Mouse (Mus musculus): Measurements from ENCODE around the gene Ddx58. TPM values are rescaled to one million over a fixed set of nuclear protein-coding genes. Genes with fewer than 3 reads are reported as not detected.
A peak's percentile ranks its signal among the peaks of the same experiment; 100 is the strongest.

Gene Ddx58
- polyA plus RNA-seq (2016; fragmentation: Nextera tagmentation; extraction: Ambion mirVana) = 3.4 and 5.7 TPM in 2 replicates

DNA sequence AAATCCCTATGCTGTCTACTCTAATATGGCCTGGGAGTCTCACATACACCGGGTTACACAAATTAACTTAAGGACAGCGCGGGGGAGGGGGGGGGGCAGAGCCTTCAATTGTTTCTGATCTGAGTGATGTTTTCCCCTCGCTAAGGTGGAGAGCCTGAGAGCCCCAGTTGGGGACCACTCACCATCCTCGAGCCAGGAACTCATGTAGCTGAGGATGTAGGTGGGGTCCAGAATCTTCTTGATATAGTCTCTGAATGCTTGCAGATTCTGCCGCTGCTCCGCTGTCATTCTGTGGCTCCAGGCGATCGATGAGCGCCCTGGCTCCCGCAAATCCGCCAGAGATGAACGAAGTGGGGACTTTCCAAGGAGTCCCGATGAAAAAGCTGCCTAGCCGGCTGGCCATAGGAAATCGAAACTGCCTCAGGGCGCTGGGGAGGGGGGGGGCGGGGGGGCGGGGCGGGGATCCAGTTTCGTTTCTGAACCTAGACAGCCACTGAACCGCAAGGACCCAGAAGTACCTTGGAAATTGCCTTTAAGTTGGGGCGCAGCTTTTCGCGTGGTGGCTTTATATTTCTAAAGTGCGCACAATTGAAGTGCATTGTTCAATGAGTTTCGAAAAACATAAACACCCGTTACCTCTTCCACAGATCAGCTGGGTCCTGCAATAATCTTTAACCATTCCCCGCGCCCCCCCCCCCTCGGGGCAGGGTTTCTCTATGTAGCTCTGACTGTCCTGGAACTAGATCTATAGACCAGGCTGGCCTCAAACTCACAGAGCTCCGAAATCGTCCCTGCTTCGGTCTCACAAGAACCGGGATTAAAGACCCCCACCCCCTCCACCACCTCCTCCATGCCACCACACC, at the start of gene Ddx58:
Ddx58 (minus strand) TSS at position 420 of the 863 bp plus-strand sequence.
- Histone ChIP-seq H3K27ac (replicated peaks) (no peak within 1 kb of the TSS), H3K27me3 (no peaks in the 10 kb centered on the region), H3K4me2 (replicated peaks) (peak within 1 kb of the TSS; percentile 81), H3K36me3 (no peaks in the 10 kb centered on the region), H3K4me3 (peak within 1 kb of the TSS; percentile 47), H3K9me3 (no peaks in the 10 kb centered on the region), H3K9ac (replicated peaks) (peak within 1 kb of the TSS; percentile 66), H3K4me1 (peaks cover 13% of the 10 kb centered on the region)
- WGBS = 5% methylated on average over 35 of the region's 35 CpGs
- ATAC-seq (ENCODE audit: low FRiP score, low read depth) = peak; percentile 62

DNA sequence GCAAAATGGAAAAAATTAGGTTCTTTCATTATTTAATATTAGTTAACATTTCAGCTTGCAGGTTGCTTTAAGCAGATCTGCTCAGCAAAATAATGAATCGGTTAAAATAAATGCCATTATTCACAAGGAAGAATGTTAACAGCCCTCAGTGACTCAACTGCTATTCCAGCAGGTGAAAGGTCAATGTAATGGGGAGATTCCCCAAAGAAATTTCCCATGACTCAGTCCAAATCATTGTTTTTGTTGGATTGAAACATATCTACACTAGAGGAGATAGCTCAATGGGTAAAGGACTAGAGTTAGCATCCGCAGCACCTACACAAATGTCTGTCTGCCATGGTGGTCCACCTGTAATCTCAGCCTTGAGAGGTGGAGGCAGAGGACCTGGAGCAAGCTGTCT, 49.4 kb upstream of the Ddx58 start:
- Histone ChIP-seq H3K27ac (replicated peaks) (no peak overlapping the region), H3K27me3 (no peaks in the 10 kb centered on the region), H3K9me3 (peaks cover 2% of the 10 kb centered on the region; the same call in 1 of the 2 replicates), H3K4me3 (no peak overlapping the region), H3K36me3 (no peaks in the 10 kb centered on the region), H3K4me2 (replicated peaks) (no peak overlapping the region), H3K4me1 (no peaks in the 10 kb centered on the region), H3K9ac (replicated peaks) (no peak overlapping the region)
- 90% methylated on average over 2 of the region's 2 CpGs for WGBS
- ATAC-seq (ENCODE audit: low FRiP score, low read depth) = no peak

DNA sequence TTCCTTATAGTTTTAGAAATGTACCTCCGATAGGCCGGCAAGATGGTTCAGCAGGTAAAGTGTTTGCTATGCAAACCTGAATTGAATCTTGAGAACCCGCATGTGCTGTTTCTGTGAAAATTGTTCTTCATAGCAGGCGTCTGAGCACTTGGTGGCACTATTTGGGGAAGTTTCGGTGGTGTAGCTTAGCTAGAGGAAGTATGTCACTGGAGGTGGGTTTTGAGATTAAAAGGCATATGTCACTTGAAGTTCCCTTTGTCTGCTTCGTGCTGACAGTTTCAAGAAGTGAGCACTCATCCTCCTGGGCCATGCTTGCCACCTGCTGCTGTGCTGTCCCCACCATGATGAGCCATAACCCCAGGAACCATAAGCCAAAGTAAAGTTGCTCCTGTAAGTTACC, 47.8 kb upstream of the Ddx58 start:
- no peaks in the 10 kb centered on the region for H3K27me3 ChIP-seq
- no peaks in the 10 kb centered on the region for H3K9me3 ChIP-seq
- WGBS = 76% methylated on average over 6 of the region's 6 CpGs
- ATAC-seq (ENCODE audit: low FRiP score, low read depth) = no peak
- H3K4me2 ChIP-seq (replicated peaks) = no peak overlapping the region
- H3K27ac ChIP-seq (replicated peaks) = no peak overlapping the region
- H3K4me3 ChIP-seq = no peak overlapping the region
- no peaks in the 10 kb centered on the region for H3K36me3 ChIP-seq
- H3K9ac ChIP-seq (replicated peaks) = no peak overlapping the region
- no peaks in the 10 kb centered on the region for H3K4me1 ChIP-seq

DNA sequence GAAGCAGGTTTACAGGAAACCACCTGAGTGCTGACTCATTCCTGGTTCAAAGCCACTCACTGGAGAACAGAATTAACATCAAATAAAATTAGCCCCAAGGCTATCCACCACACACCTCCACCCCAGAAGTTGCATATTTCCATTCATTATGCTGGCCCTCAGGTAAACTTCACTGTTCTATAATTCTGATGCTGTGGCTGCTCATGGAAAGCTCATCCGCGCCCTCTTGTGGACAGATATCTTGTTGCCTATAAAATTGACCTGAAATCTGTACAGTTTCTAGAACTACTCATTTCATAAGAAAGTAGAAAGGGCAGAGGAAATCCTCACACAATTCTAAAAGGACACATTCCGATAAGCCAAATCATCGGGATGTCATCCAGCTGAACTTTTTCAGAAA, 46.0 kb upstream of the Ddx58 start:
- ATAC-seq (ENCODE audit: low FRiP score, low read depth) = no peak
- Histone ChIP-seq H3K9ac (replicated peaks) (no peak overlapping the region), H3K9me3 (no peaks in the 10 kb centered on the region), H3K4me3 (no peak overlapping the region), H3K4me1 (no peaks in the 10 kb centered on the region), H3K27me3 (no peaks in the 10 kb centered on the region), H3K36me3 (no peaks in the 10 kb centered on the region), H3K4me2 (replicated peaks) (no peak overlapping the region), H3K27ac (replicated peaks) (no peak overlapping the region)
- WGBS = 13% methylated on average over 4 of the region's 4 CpGs

DNA sequence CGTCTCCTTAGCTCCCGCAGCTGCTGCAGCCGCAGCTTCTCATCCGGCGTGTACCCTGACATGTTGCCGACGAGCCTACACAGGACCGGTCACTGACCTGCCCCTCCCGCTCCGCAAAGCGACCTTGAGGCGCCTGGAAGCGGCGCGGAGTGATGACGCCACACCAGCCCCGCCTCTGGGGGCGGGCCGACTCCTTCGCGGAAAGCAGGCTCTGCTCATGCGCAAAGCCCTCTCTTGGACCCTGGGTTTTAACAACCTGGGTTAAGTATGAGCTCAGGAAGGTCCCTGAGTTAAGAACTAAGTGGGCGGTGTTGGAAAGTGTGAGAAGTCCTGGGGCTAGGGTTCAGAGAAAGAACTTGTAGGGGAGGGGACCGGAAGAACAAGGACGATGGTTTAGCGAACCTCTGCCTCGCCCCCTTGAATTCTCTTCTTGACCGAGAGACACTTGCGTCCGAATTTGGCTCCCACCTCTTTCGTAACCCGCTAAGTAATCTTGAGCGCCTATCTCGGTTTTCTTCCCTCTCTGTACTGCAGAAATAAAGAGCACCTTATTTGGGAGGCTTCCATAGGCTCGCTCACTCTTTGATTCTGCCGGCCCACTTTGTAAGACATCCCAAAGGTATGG, 39.8 kb upstream of the Ddx58 start, which contains the start of gene Ndufb6:
Ndufb6 (minus strand) TSS at position 146 of the 625 bp plus-strand sequence.
- peak within 1 kb of the TSS; percentile 88 for H3K4me2 ChIP-seq (replicated peaks)
- no peaks in the 10 kb centered on the region for H3K9me3 ChIP-seq
- peak; percentile 97 for ATAC-seq (ENCODE audit: low FRiP score, low read depth)
- peak within 1 kb of the TSS; percentile 76 for H3K4me3 ChIP-seq
- H3K4me1 ChIP-seq = peaks cover 13% of the 10 kb centered on the region
- peaks cover 12% of the 10 kb centered on the region; the same call in 1 of the 2 replicates for H3K36me3 ChIP-seq
- H3K27ac ChIP-seq (replicated peaks) = 0 out of 2 replicates have a peak within 1 kb of the TSS, but pooled peaks have one; percentile 20
- H3K27me3 ChIP-seq = no peaks in the 10 kb centered on the region
- H3K9ac ChIP-seq (replicated peaks) = peak within 1 kb of the TSS; percentile 79
- under 1% methylated on average over 36 of the region's 36 CpGs for WGBS

DNA sequence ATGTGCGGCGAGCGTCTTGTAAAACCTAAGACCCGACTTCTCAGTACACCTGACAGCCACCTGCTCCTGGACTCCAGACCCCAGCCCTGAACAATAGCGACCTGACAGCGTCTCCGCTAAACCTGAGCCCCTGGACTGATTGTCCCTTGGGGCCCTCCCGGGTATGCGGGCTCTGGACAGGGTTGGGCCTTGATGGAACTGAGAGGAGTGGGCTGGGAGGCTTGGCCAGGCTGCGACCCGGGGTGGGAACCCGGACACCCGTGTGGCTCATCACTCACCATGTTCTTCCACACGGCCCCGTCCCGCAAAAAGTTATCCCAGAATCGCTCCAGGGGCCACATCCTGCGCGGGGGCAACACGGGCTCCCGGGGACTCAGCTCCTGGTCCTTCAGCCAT, 39.2 kb upstream of the Ddx58 start:
- H3K9me3 ChIP-seq = no peaks in the 10 kb centered on the region
- peak overlapping the region; percentile 79 for H3K9ac ChIP-seq (replicated peaks)
- no peaks in the 10 kb centered on the region for H3K27me3 ChIP-seq
- WGBS = under 1% methylated on average over 21 of the region's 21 CpGs
- peak; percentile 81 for ATAC-seq (ENCODE audit: low FRiP score, low read depth)
- no peak overlapping the region for H3K27ac ChIP-seq (replicated peaks)
- peak overlapping the region; percentile 88 for H3K4me2 ChIP-seq (replicated peaks)
- peaks cover 13% of the 10 kb centered on the region for H3K4me1 ChIP-seq
- peak overlapping the region; percentile 76 for H3K4me3 ChIP-seq
- peaks cover 12% of the 10 kb centered on the region; the same call in 1 of the 2 replicates for H3K36me3 ChIP-seq

DNA sequence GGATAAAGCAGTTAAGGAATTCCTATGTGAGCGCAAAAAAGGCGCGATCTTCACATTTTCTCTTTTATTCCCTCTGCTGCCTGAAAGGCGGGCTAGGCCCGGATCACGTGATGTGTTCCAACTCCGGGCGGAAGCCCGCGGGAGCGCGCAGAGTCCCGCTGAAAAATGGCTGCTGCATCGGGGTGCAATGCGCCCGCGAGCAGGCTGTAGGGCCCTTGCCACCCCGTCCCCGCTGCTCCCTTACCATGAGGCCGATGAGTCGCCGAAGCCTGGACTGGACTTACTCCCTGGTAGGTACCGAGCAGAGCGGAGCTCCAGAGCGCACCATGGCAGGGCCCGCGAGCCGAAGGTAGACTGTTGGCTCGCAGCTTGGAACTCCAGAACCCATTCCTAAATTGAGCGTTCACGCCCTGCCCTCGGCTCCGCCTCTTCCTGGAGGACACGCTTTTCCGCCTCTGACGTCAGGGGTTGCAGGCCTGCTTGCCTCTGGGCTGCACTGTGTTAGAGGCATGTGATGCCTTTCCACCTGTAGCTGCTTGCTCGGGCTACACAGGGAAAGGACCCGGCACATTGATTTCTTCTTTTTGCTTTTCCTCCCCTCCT, 29.9 kb upstream of the Ddx58 start, which contains the start of the genes Smim27 and Topors:
Smim27 (plus strand) TSS at position 150 of the 603 bp plus-strand sequence.
Topors (minus strand) TSS at position 421 of the 603 bp plus-strand sequence.
- peaks cover 19% of the 10 kb centered on the region for H3K4me1 ChIP-seq
- no peaks in the 10 kb centered on the region for H3K9me3 ChIP-seq
- under 1% methylated on average over 38 of the region's 38 CpGs for WGBS
- H3K4me3 ChIP-seq = peak within 1 kb of the TSS; percentile 78
- H3K4me2 ChIP-seq (replicated peaks) = peak within 1 kb of the TSS; percentile 78
- peak within 1 kb of the TSS; percentile 94 for H3K27ac ChIP-seq (replicated peaks)
- H3K36me3 ChIP-seq = peaks cover 31% of the 10 kb centered on the region; the same call in 1 of the 2 replicates
- no peaks in the 10 kb centered on the region for H3K27me3 ChIP-seq
- H3K9ac ChIP-seq (replicated peaks) = peak within 1 kb of the TSS; percentile 77
- ATAC-seq (ENCODE audit: low FRiP score, low read depth) = peak; percentile 95

DNA sequence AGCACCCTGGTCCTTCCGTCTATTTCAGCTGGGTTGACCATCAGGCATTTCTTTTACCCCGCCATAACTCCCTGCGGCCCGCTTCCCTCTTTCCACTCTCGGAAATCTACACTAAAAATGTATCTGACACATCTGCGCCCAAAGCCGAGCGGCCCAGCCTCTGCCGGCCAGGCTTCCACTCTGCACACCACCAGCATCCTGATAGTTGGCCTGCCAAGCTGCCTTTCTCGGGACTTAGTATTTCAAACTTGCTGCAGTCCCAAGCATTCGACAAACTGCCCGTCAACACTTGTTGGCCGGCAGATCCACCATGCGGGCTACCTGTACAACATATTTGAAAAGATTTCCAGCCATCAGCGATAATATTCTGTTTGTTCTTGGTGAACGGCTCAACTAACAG, 29.2 kb upstream of the Ddx58 start:
- Histone ChIP-seq H3K9me3 (no peaks in the 10 kb centered on the region), H3K27me3 (no peaks in the 10 kb centered on the region), H3K27ac (replicated peaks) (peak overlapping the region; percentile 94), H3K4me1 (peaks cover 19% of the 10 kb centered on the region), H3K36me3 (peaks cover 31% of the 10 kb centered on the region; the same call in 1 of the 2 replicates), H3K9ac (replicated peaks) (peak overlapping the region; percentile 77), H3K4me3 (peak overlapping the region; percentile 78), H3K4me2 (replicated peaks) (peak overlapping the region; percentile 78)
- WGBS = under 1% methylated on average over 16 of the region's 16 CpGs
- ATAC-seq (ENCODE audit: low FRiP score, low read depth) = no peak

DNA sequence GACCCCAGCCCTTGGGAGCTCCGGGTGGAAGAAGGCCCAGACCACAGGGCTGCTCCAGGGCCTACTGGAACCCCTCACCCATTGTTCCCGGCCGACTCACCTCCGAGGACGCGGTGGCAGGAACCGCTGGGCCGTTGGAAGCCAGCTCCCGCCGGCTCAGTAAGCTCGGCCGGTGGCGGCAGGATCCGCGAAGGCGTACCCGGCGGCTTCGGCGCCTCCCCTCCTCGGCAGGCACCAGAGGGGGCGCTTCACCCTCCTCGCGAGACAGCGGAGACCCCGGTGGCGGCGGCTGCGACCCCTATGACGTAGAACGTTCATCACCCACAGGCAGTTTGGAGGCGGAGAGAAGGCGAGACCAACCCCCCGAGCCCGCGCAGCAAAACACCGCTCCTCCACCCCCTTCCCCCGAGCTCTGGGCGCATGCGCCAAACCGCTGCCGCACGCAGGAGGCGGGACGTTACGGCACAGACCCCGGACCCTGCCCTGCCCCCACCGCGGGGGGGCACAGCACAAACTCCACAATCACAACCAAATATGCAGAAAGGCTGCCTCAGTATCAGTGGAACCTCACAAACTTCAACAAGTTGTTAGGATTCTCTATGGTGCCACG, 28.7 kb upstream of the Ddx58 start:
- Histone ChIP-seq H3K4me2 (replicated peaks) (peak overlapping the region; percentile 78), H3K4me1 (peaks cover 19% of the 10 kb centered on the region), H3K4me3 (peak overlapping the region; percentile 78), H3K9ac (replicated peaks) (peak overlapping the region; percentile 77), H3K27ac (replicated peaks) (peak overlapping the region; percentile 94), H3K27me3 (no peaks in the 10 kb centered on the region), H3K36me3 (peaks cover 30% of the 10 kb centered on the region; the same call in 1 of the 2 replicates), H3K9me3 (no peaks in the 10 kb centered on the region)
- under 1% methylated on average over 43 of the region's 50 CpGs for WGBS
- peak; percentile 84 for ATAC-seq (ENCODE audit: low FRiP score, low read depth)

DNA sequence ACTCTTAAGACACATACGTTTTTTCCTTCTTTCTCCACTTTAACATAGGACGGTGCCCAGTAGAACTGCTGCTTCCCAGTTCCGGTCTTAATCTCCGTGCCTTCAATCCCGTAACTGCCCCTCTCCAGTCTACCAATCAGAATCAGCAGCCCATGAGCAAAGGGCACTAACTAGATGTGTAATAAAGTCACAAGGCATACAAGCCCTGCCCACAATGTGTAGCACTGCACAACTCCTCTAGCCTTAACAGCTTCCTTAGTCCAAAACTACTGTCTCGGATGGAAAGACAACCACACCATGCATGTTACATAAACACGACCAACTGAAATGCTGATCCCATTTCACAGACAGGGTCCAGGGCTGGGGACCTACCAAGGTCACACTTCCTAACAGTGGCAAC, 28.1 kb upstream of the Ddx58 start:
- H3K4me1 ChIP-seq = peaks cover 19% of the 10 kb centered on the region
- 71% methylated on average over 7 of the region's 7 CpGs for WGBS
- H3K9ac ChIP-seq (replicated peaks) = peak overlapping the region; percentile 77
- peaks cover 27% of the 10 kb centered on the region for H3K36me3 ChIP-seq
- H3K4me2 ChIP-seq (replicated peaks) = peak overlapping the region; percentile 78
- peak overlapping the region; percentile 78 for H3K4me3 ChIP-seq
- no peak for ATAC-seq (ENCODE audit: low FRiP score, low read depth)
- H3K9me3 ChIP-seq = no peaks in the 10 kb centered on the region
- H3K27me3 ChIP-seq = no peaks in the 10 kb centered on the region
- peak overlapping the region; percentile 94 for H3K27ac ChIP-seq (replicated peaks)

DNA sequence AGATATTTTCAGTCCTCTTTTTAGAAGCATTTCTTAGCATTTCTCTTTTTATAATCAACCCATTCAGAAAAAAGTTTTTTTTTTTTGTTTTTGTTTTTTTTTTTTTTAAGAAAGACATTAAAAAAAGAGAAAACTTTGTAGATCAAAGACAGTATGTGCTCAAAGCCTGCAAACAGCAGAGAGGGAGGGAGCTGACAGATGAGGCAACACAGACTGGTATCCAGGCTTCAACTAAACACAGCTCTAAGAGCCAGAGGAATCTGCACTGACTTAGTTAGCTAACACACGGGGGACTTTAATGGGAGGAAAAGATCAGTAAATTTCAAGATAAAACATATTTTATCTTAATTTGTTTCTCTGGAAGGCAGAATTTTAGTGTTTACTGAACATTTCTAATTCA, 24.7 kb upstream of the Ddx58 start:
- Histone ChIP-seq H3K4me1 (peaks cover 16% of the 10 kb centered on the region), H3K36me3 (peaks cover 51% of the 10 kb centered on the region), H3K4me2 (replicated peaks) (no peak overlapping the region), H3K27ac (replicated peaks) (no peak overlapping the region), H3K9me3 (no peaks in the 10 kb centered on the region), H3K4me3 (no peak overlapping the region), H3K9ac (replicated peaks) (no peak overlapping the region), H3K27me3 (no peaks in the 10 kb centered on the region)
- ATAC-seq (ENCODE audit: low FRiP score, low read depth) = no peak
- WGBS = 84% methylated on average over 1 of the region's 1 CpGs
